Mouse (Mus musculus) spleen, adult 10 weeks (tissue): ENCODE data around the gene Ccng2. TPM values are rescaled to one million over a fixed set of nuclear protein-coding genes. Genes with fewer than 3 reads are reported as not detected.

Experiments
- polyA plus RNA-seq: library from polyadenylated mRNA; stranded (reverse); fragments of 350-450 nt; fragmentation: Illumina TruSeq; extraction: RNeasy Lipid Tissue Mini Kit (QIAGEN cat#74804); gene quantifications from one replicate; pipeline ENCODE4 v1.2.3, GENCODE M21; 2015; ENCODE audit warnings: low replicate concordance; ENCODE audit not compliant: insufficient read depth

Gene Ccng2
- 72.7 TPM for polyA plus RNA-seq

GRCm38 (mm10) chr5:93266883-93267704 lies at the start of gene Ccng2:
Ccng2 (plus strand) TSS chr5:93267257.

Other genes starting within 250 kb of the Ccng2 start
- gene Sowahb, start 222.2 kb upstream of the Ccng2 start, polyA plus RNA-seq, result not detected
- gene Sept11, start 173.8 kb upstream of the Ccng2 start, polyA plus RNA-seq, result 60.2 TPM
- 220 TPM for gene Ccni, start 60.8 kb upstream of the Ccng2 start, polyA plus RNA-seq
- gene 2010109A12Rik, start 60.7 kb upstream of the Ccng2 start, polyA plus RNA-seq, result 2.8 TPM